In genomic region chr7:38251494-38252216, GRCm38 (mm10) we compare ENCODE assay signal across 12 mouse cellular contexts. TPM values are rescaled to one million over a fixed set of nuclear protein-coding genes. Genes with fewer than 3 reads are reported as not detected.
A peak's percentile ranks its signal among the peaks of the same experiment; 100 is the strongest.
DNase-seq lines count a peak whose midpoint lies in the region; ATAC-seq and TF ChIP-seq lines count a peak whose summit lies in the region.
"Had no signal": no experiment of that assay in that cellular context is flagged by ENCODE, and none has a peak within 500 bp of the region (broad histone marks: within the 10 kb centered on the region; RNA-seq: fewer than 3 reads in every experiment).

No protein-coding gene starts in this region.

- TF ChIP-seq CTCF in brain, embryonic 14.5 days (IDR thresholded peaks at IDR 0.05; ENCODE audit: borderline replicate concordance, extremely low read depth, insufficient read depth, insufficient read length), result no peak
- TF ChIP-seq CTCF in stomach, postnatal 0 days (IDR thresholded peaks at IDR 0.05; ENCODE audit: low read depth), result no peak

- no peak for TF ChIP-seq POLR2A in brain, embryonic 14.5 days (IDR thresholded peaks at IDR 0.05; ENCODE audit: borderline replicate concordance, extremely low read depth, insufficient read depth, insufficient read length, poor library complexity, severe bottlenecking)

- H3K36me3 ChIP-seq in heart, embryonic 11.5 days (ENCODE audit: control insufficient read depth, insufficient read depth, low read length), result no peaks in the 10 kb centered on the region
- H3K36me3 ChIP-seq in neural tube, embryonic 12.5 days, result no peaks in the 10 kb centered on the region
- H3K36me3 ChIP-seq in stomach, postnatal 0 days (ENCODE audit: control insufficient read depth, insufficient read depth, low read length), result no peaks in the 10 kb centered on the region
- H3K36me3 ChIP-seq: heart, embryonic 15.5 days had no signal

- no peak overlapping the region for H3K27ac ChIP-seq in heart, embryonic 11.5 days (ENCODE audit: low read depth, low read length)
- no peak overlapping the region for H3K27ac ChIP-seq in neural tube, embryonic 12.5 days
- H3K27ac ChIP-seq in stomach, postnatal 0 days (replicated peaks), result no peak overlapping the region
- H3K27ac ChIP-seq: heart, embryonic 15.5 days; left cerebral cortex, adult 2 months had no signal

- peak; percentile 59 to 66 for DNase-seq in heart, postnatal 10 days
- DNase-seq in neural tube, embryonic 10.5 days (ENCODE audit: extremely low spot score, low spot score), result no peak
- peak; percentile 85 for DNase-seq in brain, embryonic 14.5 days (ENCODE audit: low read depth)
- peak; percentile 43 to 46 for DNase-seq in kidney, postnatal 25 days
- DNase-seq in stomach, postnatal 0 days (ENCODE audit: low spot score), result no peak
- DNase-seq: lung, adult 2 months had no signal

- intact Hi-C loops in heart, postnatal 10 days (cut with DNase I), result no loop called here

- TF ChIP-seq EP300 in stomach, postnatal 0 days (optimal IDR thresholded peaks at IDR 0.05), result no peak

- ATAC-seq in heart, embryonic 11.5 days (replicated peaks; ENCODE audit: insufficient number of reproducible peaks, low FRiP score, low TSS enrichment), result no peak
- ATAC-seq in neural tube, embryonic 12.5 days (ENCODE audit: low FRiP score, low read depth), result peak; percentile 30; the same call in 1 of the 2 replicates
- ATAC-seq in stomach, postnatal 0 days (ENCODE audit: low FRiP score, low TSS enrichment), result no peak
- ATAC-seq in megakaryocyte-erythroid progenitor cell, adult 5-6 weeks (replicated peaks; ENCODE audit: low FRiP score, low TSS enrichment, poor library complexity, severe bottlenecking), result no peak

- H3K4me2 ChIP-seq in heart, embryonic 11.5 days, result no peak overlapping the region
- H3K4me2 ChIP-seq in neural tube, embryonic 12.5 days (replicated peaks), result no peak overlapping the region
- H3K4me2 ChIP-seq in stomach, postnatal 0 days (replicated peaks; ENCODE audit: low read depth), result no peak overlapping the region
- H3K4me2 ChIP-seq: heart, embryonic 15.5 days had no signal

- WGBS in heart, embryonic 11.5 days (ENCODE audit: insufficient replicate concordance), result 52% methylated on average over 5 of the region's 5 CpGs
- WGBS in neural tube, embryonic 12.5 days, result 18% methylated on average over 5 of the region's 5 CpGs
- 45% methylated on average over 5 of the region's 5 CpGs for WGBS in stomach, postnatal 0 days

- no peak overlapping the region for H3K4me3 ChIP-seq in heart, embryonic 11.5 days (ENCODE audit: low read depth, low read length)
- H3K4me3 ChIP-seq in neural tube, embryonic 12.5 days, result no peak overlapping the region
- no peak overlapping the region for H3K4me3 ChIP-seq in stomach, postnatal 0 days (ENCODE audit: low read depth, low read length)
- H3K4me3 ChIP-seq: heart, embryonic 15.5 days; left cerebral cortex, adult 2 months; myocyte had no signal

- H3K9me3 ChIP-seq in heart, embryonic 11.5 days (replicated peaks; ENCODE audit: control insufficient read depth, low read length), result no peaks in the 10 kb centered on the region
- no peaks in the 10 kb centered on the region for H3K9me3 ChIP-seq in neural tube, embryonic 12.5 days
- H3K9me3 ChIP-seq in stomach, postnatal 0 days (ENCODE audit: control insufficient read depth, low read length), result no peaks in the 10 kb centered on the region
- H3K9me3 ChIP-seq: heart, embryonic 15.5 days had no signal

- H3K4me1 ChIP-seq in heart, embryonic 11.5 days (ENCODE audit: control insufficient read depth, insufficient read depth, low read length), result no peaks in the 10 kb centered on the region
- no peaks in the 10 kb centered on the region for H3K4me1 ChIP-seq in neural tube, embryonic 12.5 days
- H3K4me1 ChIP-seq in stomach, postnatal 0 days (replicated peaks; ENCODE audit: control insufficient read depth, insufficient read depth), result no peaks in the 10 kb centered on the region

- no peak overlapping the region for H3K9ac ChIP-seq in heart, embryonic 11.5 days (ENCODE audit: low read depth, low read length)
- no peak overlapping the region for H3K9ac ChIP-seq in neural tube, embryonic 12.5 days
- H3K9ac ChIP-seq in stomach, postnatal 0 days (ENCODE audit: low read length), result no peak overlapping the region
- H3K9ac ChIP-seq: heart, embryonic 15.5 days had no signal

- H3K27me3 ChIP-seq in heart, embryonic 11.5 days (ENCODE audit: control insufficient read depth, insufficient read depth, low read length), result no peaks in the 10 kb centered on the region
- no peaks in the 10 kb centered on the region for H3K27me3 ChIP-seq in neural tube, embryonic 12.5 days (replicated peaks)
- H3K27me3 ChIP-seq in stomach, postnatal 0 days (ENCODE audit: control insufficient read depth, insufficient read depth, low read length), result no peaks in the 10 kb centered on the region
- H3K27me3 ChIP-seq: heart, embryonic 15.5 days had no signal

RNA-seq across cellular contexts. Expression of gene Pop4, which starts 19.6 kb away (rescaled TPM):
- 10 to 100 TPM; 19.0 to 24.0 TPM for total RNA-seq in heart, postnatal 10 days (2021)
- polyA plus RNA-seq in heart, embryonic 11.5 days (2014; fragmentation: Nextera tagmentation; extraction: Ambion mirVana), result 49.6 and 54.4 TPM in 2 replicates
- 80.0 and 85.4 TPM in 2 replicates for polyA plus RNA-seq in neural tube, embryonic 12.5 days (2016; fragmentation: Nextera tagmentation; extraction: Ambion mirVana)
- polyA plus RNA-seq in brain, embryonic 14.5 days (2012; rRNA removed), result 57.2 and 68.8 TPM in 2 replicates
- 25.3 and 27.6 TPM in 2 replicates for polyA plus RNA-seq in stomach, postnatal 0 days (2015; fragmentation: Nextera tagmentation; extraction: Ambion mirVana)
- 25.7 and 42.9 TPM in 2 replicates for total RNA-seq in megakaryocyte-erythroid progenitor cell, adult 5-6 weeks (2014; fragmentation: Nextera tagmentation)
- total RNA-seq in megakaryocyte-erythroid progenitor cell, adult 5-6 weeks (2017), result 50.6 and 65.2 TPM in 2 replicates

RNA-seq across cellular contexts. Expression of gene Plekhf1, which starts 23.8 kb away (rescaled TPM):
- 10 to 100 TPM in 1 of 2 experiments, 1 to 10 TPM in 1; 9.7 to 11.0 TPM for total RNA-seq in heart, postnatal 10 days (2021)
- polyA plus RNA-seq in heart, embryonic 11.5 days (2014; fragmentation: Nextera tagmentation; extraction: Ambion mirVana), result 1.6 and 1.8 TPM in 2 replicates
- 1.2 and 1.6 TPM in 2 replicates for polyA plus RNA-seq in neural tube, embryonic 12.5 days (2016; fragmentation: Nextera tagmentation; extraction: Ambion mirVana)
- polyA plus RNA-seq in brain, embryonic 14.5 days (2012; rRNA removed), result 0.41 and 0.58 TPM in 2 replicates
- polyA plus RNA-seq in stomach, postnatal 0 days (2015; fragmentation: Nextera tagmentation; extraction: Ambion mirVana), result 1.9 and 2.0 TPM in 2 replicates
- total RNA-seq in megakaryocyte-erythroid progenitor cell, adult 5-6 weeks (2014; fragmentation: Nextera tagmentation), result 1.0 TPM in 1 of 2 replicates, not detected in the other
- 0.38 and 0.42 TPM in 2 replicates for total RNA-seq in megakaryocyte-erythroid progenitor cell, adult 5-6 weeks (2017)

Comparison
In these comparisons a context has a peak if more than half of its experiments do, and no peak if none do; other contexts are left out.
1. DNase-seq: peak in heart, postnatal 10 days (2 of 2), brain, embryonic 14.5 days (single experiment) and kidney, postnatal 25 days (2 of 2); none in neural tube, embryonic 10.5 days (single experiment) and stomach, postnatal 0 days (single experiment).